In the genomic region with DNA sequence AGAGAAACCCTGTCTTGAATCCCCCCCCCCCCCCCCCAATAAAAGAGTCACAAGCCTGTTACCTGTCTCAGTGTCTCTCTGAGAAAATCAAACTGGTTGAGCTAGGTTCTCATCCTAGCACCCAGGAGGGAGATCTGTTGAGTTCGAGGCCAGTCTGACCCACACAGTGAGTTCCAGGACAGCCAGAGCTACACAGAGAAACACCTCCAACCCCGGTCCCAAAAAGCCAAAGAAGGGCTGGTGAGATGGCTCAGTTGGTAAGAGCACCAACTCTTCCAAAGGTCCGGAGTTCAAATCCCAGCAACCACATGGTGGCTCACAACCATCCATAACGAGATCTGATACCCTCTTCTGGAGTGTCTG, we compare ENCODE assay signal across 1 mouse cellular context.
TF ChIP-seq lines count a peak whose summit lies in the region.

No protein-coding gene starts in this region.

TF ChIP-seq in CH12.LX, 34 proteins besides CTCF, POLR2A, EP300 and RAD21 (continued from another document):
- TF ChIP-seq HCFC1 (IDR thresholded peaks at IDR 0.05; ENCODE audit: low read depth, low read length) (no peak), MAX (IDR thresholded peaks at IDR 0.05; ENCODE audit: low read length) (no peak), UBTF (IDR thresholded peaks at IDR 0.05; ENCODE audit: low read depth, low read length) (no peak), MAZ (IDR thresholded peaks at IDR 0.05; ENCODE audit: low read depth, low read length) (no peak), NELFE (IDR thresholded peaks at IDR 0.05; ENCODE audit: low read depth, low read length) (no peak), ETS1 (conservative IDR thresholded peaks at IDR 0.05; ENCODE audit: low read depth, low read length) (no peak), TBP (conservative IDR thresholded peaks at IDR 0.05; ENCODE audit: low read depth, low read length) (no peak), RCOR1 (conservative IDR thresholded peaks at IDR 0.05; ENCODE audit: low read depth, low read length) (no peak), ZMIZ1 (IDR thresholded peaks at IDR 0.05; ENCODE audit: low read depth, low read length) (no peak), GABPA (IDR thresholded peaks at IDR 0.05; ENCODE audit: insufficient replicate concordance, low read depth, low read length) (no peak), BHLHE40 (IDR thresholded peaks at IDR 0.05; ENCODE audit: low read depth, low read length) (no peak), MXI1 (IDR thresholded peaks at IDR 0.05; ENCODE audit: low read depth, low read length) (no peak), MEF2A (IDR thresholded peaks at IDR 0.05; ENCODE audit: borderline replicate concordance, low read depth, low read length) (no peak)
